Comparison of ENCODE assay signal across 9 mouse cellular contexts in the genomic region with DNA sequence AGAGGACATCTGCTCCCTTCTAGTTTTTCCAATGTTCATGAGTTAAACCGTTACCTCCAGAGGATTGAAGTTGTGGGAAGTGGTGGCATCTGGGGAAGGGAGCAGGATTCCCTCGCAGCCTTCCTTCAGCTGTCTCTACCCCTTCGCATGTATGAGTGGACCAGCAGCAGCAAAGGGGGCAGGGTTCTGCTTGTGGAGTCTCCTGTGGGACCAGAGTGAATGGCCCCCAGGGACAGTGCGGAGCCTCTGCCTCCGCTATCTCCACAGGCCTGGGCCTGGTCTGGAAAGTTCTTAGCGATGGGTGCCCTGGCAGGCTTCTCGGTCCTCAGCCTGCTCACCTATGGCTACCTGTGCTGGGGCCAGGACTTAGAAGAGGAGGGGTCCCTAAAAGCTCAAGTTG. TPM values are rescaled to one million over a fixed set of nuclear protein-coding genes. Genes with fewer than 3 reads are reported as not detected.
DNase-seq lines count a peak whose midpoint lies in the region; ATAC-seq and TF ChIP-seq lines count a peak whose summit lies in the region.
"Had no signal": no experiment of that assay in that cellular context is flagged by ENCODE, and none has a peak within 500 bp of the region (broad histone marks: within the 10 kb centered on the region; RNA-seq: fewer than 3 reads in every experiment).

No protein-coding gene starts in this region.

- peaks cover 6% of the 10 kb centered on the region; the same call in 1 of the 2 replicates for H3K27me3 ChIP-seq in heart, embryonic 15.5 days
- 0 out of 2 replicates have a peak, but pooled peaks cover 3% of the 10 kb centered on the region for H3K27me3 ChIP-seq in lung, embryonic 15.5 days
- no peaks in the 10 kb centered on the region for H3K27me3 ChIP-seq in neural tube, embryonic 14.5 days (ENCODE audit: control insufficient read depth, insufficient read depth, low read length)

- H3K27ac ChIP-seq in heart, embryonic 15.5 days: no peak overlapping the region
- H3K27ac ChIP-seq in lung, embryonic 15.5 days: no peak overlapping the region
- H3K27ac ChIP-seq in embryonic fibroblast, embryonic 13.5 days (ENCODE audit: insufficient read depth, low read length): no peak overlapping the region
- no peak overlapping the region for H3K27ac ChIP-seq in neural tube, embryonic 14.5 days (ENCODE audit: low read depth, low read length)

- 84% methylated on average over 7 of the region's 7 CpGs for WGBS in heart, embryonic 15.5 days
- WGBS in lung, embryonic 15.5 days: 80% methylated on average over 7 of the region's 7 CpGs
- 87% methylated on average over 7 of the region's 7 CpGs for whole genome bisulfite sequencing in neural tube, embryonic 14.5 days

- ATAC-seq in heart, embryonic 15.5 days (replicated peaks; ENCODE audit: insufficient number of reproducible peaks, insufficient read depth, low FRiP score, low read depth): 0 out of 2 replicates have a peak, but pooled peaks have one; percentile 16
- ATAC-seq in lung, embryonic 15.5 days (ENCODE audit: borderline replicate concordance, extremely low read depth, low FRiP score, low TSS enrichment): no peak; the same call in 1 of the 2 replicates
- no peak for ATAC-seq in neural tube, embryonic 14.5 days (ENCODE audit: low read depth)

- H3K4me1 ChIP-seq in heart, embryonic 15.5 days (replicated peaks): peaks cover 10% of the 10 kb centered on the region; the same call in 1 of the 2 replicates
- peaks cover 12% of the 10 kb centered on the region for H3K4me1 ChIP-seq in lung, embryonic 15.5 days
- no peaks in the 10 kb centered on the region for H3K4me1 ChIP-seq in embryonic fibroblast, embryonic 13.5 days (ENCODE audit: control insufficient read depth, insufficient read depth, low read length)
- H3K4me1 ChIP-seq in neural tube, embryonic 14.5 days (ENCODE audit: control insufficient read depth, insufficient read depth, low read length): peaks cover 5% of the 10 kb centered on the region; the same call in 1 of the 2 replicates

- intact Hi-C loops in heart, postnatal 10 days (cut with DNase I): no loop called here

- no peak for DNase-seq in heart, postnatal 10 days
- DNase-seq in lung, postnatal 4 days: no peak
- no peak for DNase-seq in T-cell, adult 2 months (ENCODE audit: low spot score)
- DNase-seq in cerebellum, adult 11-12 months: no peak

- H3K9ac ChIP-seq in heart, embryonic 15.5 days: no peak overlapping the region
- no peak overlapping the region for H3K9ac ChIP-seq in lung, embryonic 15.5 days
- H3K9ac ChIP-seq in neural tube, embryonic 14.5 days (replicated peaks; ENCODE audit: low read depth, low read length): no peak overlapping the region

- peak overlapping the region; percentile 72 for H3K4me2 ChIP-seq in heart, embryonic 15.5 days
- peak overlapping the region; percentile 88 for H3K4me2 ChIP-seq in lung, embryonic 15.5 days
- peak overlapping the region; percentile 71; the same call in 1 of the 2 replicates for H3K4me2 ChIP-seq in neural tube, embryonic 14.5 days (ENCODE audit: low read depth, low read length)

- H3K4me3 ChIP-seq in heart, embryonic 15.5 days: peak overlapping the region; percentile 48
- peak overlapping the region; percentile 46; the same call in 1 of the 2 replicates for H3K4me3 ChIP-seq in lung, embryonic 15.5 days
- peak overlapping the region; percentile 68 for H3K4me3 ChIP-seq in embryonic fibroblast, embryonic 13.5 days (ENCODE audit: insufficient read depth, low read length)
- no peak overlapping the region for H3K4me3 ChIP-seq in neural tube, embryonic 14.5 days (ENCODE audit: low read depth, low read length)

- H3K9me3 ChIP-seq in heart, embryonic 15.5 days (replicated peaks): no peaks in the 10 kb centered on the region
- H3K9me3 ChIP-seq in lung, embryonic 15.5 days: no peaks in the 10 kb centered on the region
- H3K9me3 ChIP-seq in neural tube, embryonic 14.5 days (ENCODE audit: control insufficient read depth, low read length): no peaks in the 10 kb centered on the region
- H3K9me3 ChIP-seq: forebrain, embryonic 10.5 days had no signal

- no peaks in the 10 kb centered on the region for H3K36me3 ChIP-seq in heart, embryonic 15.5 days
- H3K36me3 ChIP-seq in lung, embryonic 15.5 days: no peaks in the 10 kb centered on the region
- H3K36me3 ChIP-seq in neural tube, embryonic 14.5 days (ENCODE audit: control insufficient read depth, insufficient read depth, low read length): no peaks in the 10 kb centered on the region
- H3K36me3 ChIP-seq: forebrain, embryonic 10.5 days had no signal

- TF ChIP-seq CTCF in embryonic fibroblast, embryonic 13.5 days (IDR thresholded peaks at IDR 0.05; ENCODE audit: borderline replicate concordance, insufficient read depth, low read length): no peak

- TF ChIP-seq POLR2A in embryonic fibroblast, embryonic 13.5 days (IDR thresholded peaks at IDR 0.05; ENCODE audit: low read depth, low read length): no peak

RNA-seq across cellular contexts. Expression of gene Arsj, which starts 1.1 kb away (rescaled TPM):
- 0.95 and 1.1 TPM in 2 replicates for polyA plus RNA-seq in heart, embryonic 15.5 days (2015; fragmentation: Nextera tagmentation; extraction: Ambion mirVana)
- total RNA-seq in heart, postnatal 10 days (2021): 1 to 10 TPM; 1.4 to 1.8 TPM
- polyA plus RNA-seq in lung, embryonic 15.5 days (2015; fragmentation: Nextera tagmentation; extraction: Ambion mirVana): 0.81 and 1.0 TPM in 2 replicates
- 10.2 and 10.4 TPM in 2 replicates for polyA plus RNA-seq in embryonic fibroblast, embryonic 13.5 days (2011; ENCODE audit: insufficient read length, low read depth, missing spikeins)
- polyA plus RNA-seq in neural tube, embryonic 14.5 days (2014; fragmentation: Nextera tagmentation; extraction: Ambion mirVana): 0.37 and 0.44 TPM in 2 replicates
